Mouse (Mus musculus) intestine, embryonic 14.5 days (tissue): ENCODE results near the gene Gm3045. TPM values are rescaled to one million over a fixed set of nuclear protein-coding genes. Genes with fewer than 3 reads are reported as not detected.
A peak's percentile ranks its signal among the peaks of the same experiment; 100 is the strongest.

ENCODE experiments used
- ATAC-seq: fragments of 200-750 bp; cut with Nextera tagmentation; replicated peaks from 2 replicates; pipeline ENCODE4 v1.8.0; 2017; ENCODE audit warnings: low read depth, moderate number of reproducible peaks, moderate TSS enrichment, moderate library complexity; ENCODE audit not compliant: low FRiP score, low TSS enrichment
- DNase-seq: peaks from one replicate; pipeline ENCODE4 v3.0.0-alpha.2; 2018; ENCODE audit warnings: low spot score
- H3K27ac ChIP-seq: fragments of 300-500 bp; sonication (generic); 2 replicates; pipeline ENCODE4 v1.5.1; 2014; ENCODE audit warnings: low read depth, mild to moderate bottlenecking, control low read depth
- H3K27me3 ChIP-seq: fragments of 300-500 bp; sonication (generic); replicated peaks from 2 replicates; pipeline ENCODE4 v1.6.1; 2014; ENCODE audit warnings: low read length, control low read depth; ENCODE audit not compliant: control insufficient read depth, insufficient read depth
- H3K36me3 ChIP-seq: fragments of 300-500 bp; sonication (generic); 2 replicates; pipeline ENCODE4 v1.6.1; 2014; ENCODE audit warnings: low read length, control low read depth; ENCODE audit not compliant: control insufficient read depth, insufficient read depth
- H3K4me1 ChIP-seq: fragments of 300-500 bp; sonication (generic); replicated peaks from 2 replicates; pipeline ENCODE4 v1.6.1; 2014; ENCODE audit warnings: low read length, control low read depth, mixed read lengths; ENCODE audit not compliant: control insufficient read depth, insufficient read depth
- H3K4me2 ChIP-seq: fragments of 300-500 bp; sonication (generic); 2 replicates; pipeline ENCODE4 v1.6.1; 2014; ENCODE audit warnings: low read length
- H3K4me3 ChIP-seq: fragments of 300-500 bp; sonication (generic); 2 replicates; pipeline ENCODE4 v1.5.1; 2014; ENCODE audit warnings: low read depth, low read length, control low read depth, mixed read lengths
- H3K9ac ChIP-seq: fragments of 300-500 bp; sonication (generic); 2 replicates; pipeline ENCODE4 v1.6.1; 2014; ENCODE audit warnings: mild to moderate bottlenecking, low read length
- H3K9me3 ChIP-seq: fragments of 300-500 bp; sonication (generic); 2 replicates; pipeline ENCODE4 v1.6.1; 2016; ENCODE audit warnings: low read length, control low read depth; ENCODE audit not compliant: control insufficient read depth
- WGBS: fragments of 180-500 bp; shearing (Covaris S2); extraction: QIAGEN DNeasy Blood & Tissue Kit; methylation state at CpG from one replicate; pipeline ENCODE4 v1.1.7; 2014; 5-methylcytosine and 5-hydroxymethylcytosine counted together
- polyA plus RNA-seq: library from polyadenylated mRNA; unstranded; fragments of >200 nt; fragmentation: Nextera tagmentation; extraction: Ambion mirVana; gene quantifications from 2 replicates; pipeline ENCODE4 v1.2.1, GENCODE M21; 2014

Gm3045 gene
- polyA plus RNA-seq, result not detected in 2 replicates

GRCm38 (mm10) chr13:56426365-56426764 is at the start of gene Gm3045:
Gene Gm3045 (plus strand): TSS chr13:56426594.
- Histone ChIP-seq H3K36me3 (no peaks in the 10 kb centered on the region), H3K4me1 (no peaks in the 10 kb centered on the region), H3K4me3 (no peak within 1 kb of the TSS), H3K27ac (no peak within 1 kb of the TSS), H3K9me3 (no peaks in the 10 kb centered on the region), H3K27me3 (no peaks in the 10 kb centered on the region), H3K9ac (no peak within 1 kb of the TSS), H3K4me2 (no peak within 1 kb of the TSS)
- 61% methylated on average over 4 of the region's 4 CpGs for WGBS
- no peak for ATAC-seq
- DNase-seq, result no peak

GRCm38 (mm10) chr13:56380855-56381685 is 45.3 kb upstream of the Gm3045 start:
- Histone ChIP-seq H3K27ac (no peak overlapping the region), H3K4me1 (no peaks in the 10 kb centered on the region), H3K36me3 (no peaks in the 10 kb centered on the region), H3K4me2 (no peak overlapping the region), H3K9me3 (no peaks in the 10 kb centered on the region), H3K27me3 (no peaks in the 10 kb centered on the region), H3K4me3 (no peak overlapping the region), H3K9ac (no peak overlapping the region)
- WGBS, result 53% methylated on average over 14 of the region's 14 CpGs
- ATAC-seq, result no peak
- no peak for DNase-seq

GRCm38 (mm10) chr13:56383406-56383805 is 43.0 kb upstream of the Gm3045 start:
- 74% methylated on average over 3 of the region's 3 CpGs for WGBS
- Histone ChIP-seq H3K9ac (no peak overlapping the region), H3K27me3 (no peaks in the 10 kb centered on the region), H3K4me3 (no peak overlapping the region), H3K36me3 (no peaks in the 10 kb centered on the region), H3K4me1 (peaks cover 9% of the 10 kb centered on the region), H3K4me2 (no peak overlapping the region), H3K27ac (no peak overlapping the region), H3K9me3 (no peaks in the 10 kb centered on the region)
- DNase-seq (no peak), ATAC-seq (no peak)

GRCm38 (mm10) chr13:56386411-56386810 is 40.0 kb upstream of the Gm3045 start:
- Histone ChIP-seq H3K36me3 (no peaks in the 10 kb centered on the region), H3K9ac (no peak overlapping the region), H3K4me2 (no peak overlapping the region), H3K27me3 (no peaks in the 10 kb centered on the region), H3K27ac (no peak overlapping the region), H3K4me1 (peaks cover 9% of the 10 kb centered on the region), H3K9me3 (no peaks in the 10 kb centered on the region), H3K4me3 (no peak overlapping the region)
- DNase-seq, result no peak
- WGBS, result 47% methylated on average over 9 of the region's 9 CpGs
- ATAC-seq, result no peak

- DNase-seq (peak; percentile 55), ATAC-seq (no peak)
- Histone ChIP-seq H3K9ac (no peak overlapping the region), H3K4me3 (no peak overlapping the region), H3K4me1 (peaks cover 9% of the 10 kb centered on the region), H3K4me2 (no peak overlapping the region), H3K9me3 (no peaks in the 10 kb centered on the region), H3K36me3 (no peaks in the 10 kb centered on the region), H3K27ac (no peak overlapping the region), H3K27me3 (no peaks in the 10 kb centered on the region)
- WGBS, result 27% methylated on average over 5 of the region's 5 CpGs
Observed at GRCm38 (mm10) chr13:56387374-56387773, 39.0 kb upstream of the Gm3045 start.

GRCm38 (mm10) chr13:56388042-56388441 is 38.4 kb upstream of the Gm3045 start:
- no peak overlapping the region for H3K27ac ChIP-seq
- no peak for DNase-seq
- no peak overlapping the region for H3K4me2 ChIP-seq
- H3K27me3 ChIP-seq, result no peaks in the 10 kb centered on the region
- H3K9me3 ChIP-seq, result no peaks in the 10 kb centered on the region
- H3K9ac ChIP-seq, result no peak overlapping the region
- no peaks in the 10 kb centered on the region for H3K36me3 ChIP-seq
- ATAC-seq, result no peak
- 85% methylated on average over 1 of the region's 1 CpGs for WGBS
- H3K4me3 ChIP-seq, result no peak overlapping the region
- H3K4me1 ChIP-seq, result peaks cover 9% of the 10 kb centered on the region

- peak overlapping the region; percentile 29; the same call in 1 of the 2 replicates for H3K27ac ChIP-seq
Observed at GRCm38 (mm10) chr13:56397572-56397971, 28.8 kb upstream of the Gm3045 start.

GRCm38 (mm10) chr13:56401186-56401585 is 25.2 kb upstream of the Gm3045 start:
- WGBS, result 71% methylated on average over 4 of the region's 4 CpGs
- H3K27me3 ChIP-seq, result no peaks in the 10 kb centered on the region
- ATAC-seq (no peak), DNase-seq (no peak)
- no peak overlapping the region for H3K4me3 ChIP-seq
- no peaks in the 10 kb centered on the region for H3K9me3 ChIP-seq
- H3K9ac ChIP-seq, result no peak overlapping the region
- 0 out of 2 replicates have a peak, but pooled peaks cover 11% of the 10 kb centered on the region for H3K4me1 ChIP-seq
- H3K4me2 ChIP-seq, result no peak overlapping the region
- no peak overlapping the region for H3K27ac ChIP-seq
- H3K36me3 ChIP-seq, result no peaks in the 10 kb centered on the region

More at GRCm38 (mm10) chr13:56397572-56397971, 28.8 kb upstream of the Gm3045 start:
- H3K4me2 ChIP-seq, result no peak overlapping the region
- no peaks in the 10 kb centered on the region for H3K36me3 ChIP-seq
- ATAC-seq (0 out of 2 replicates have a peak, but pooled peaks have one; percentile 43), DNase-seq (no peak)
- WGBS, result 32% methylated on average over 5 of the region's 5 CpGs
- no peaks in the 10 kb centered on the region for H3K9me3 ChIP-seq
- H3K4me3 ChIP-seq, result no peak overlapping the region
- no peak overlapping the region for H3K9ac ChIP-seq
- 0 out of 2 replicates have a peak, but pooled peaks cover 11% of the 10 kb centered on the region for H3K4me1 ChIP-seq
- H3K27me3 ChIP-seq, result no peaks in the 10 kb centered on the region
